Mouse (Mus musculus) adrenal gland, adult 2 months (tissue): Measurements from ENCODE around the gene Efs. TPM values are rescaled to one million over a fixed set of nuclear protein-coding genes. Genes with fewer than 3 reads are reported as not detected.
A peak's percentile ranks its signal among the peaks of the same experiment; 100 is the strongest.

Source experiments
- DNase-seq: peaks from one replicate; pipeline ENCODE4 v3.0.0; 2021
- polyA plus RNA-seq: library from polyadenylated mRNA; depleted of rRNA; stranded (reverse); fragments of >200 nt; gene quantifications from 2 replicates; pipeline ENCODE4 v1.2.3, GENCODE M21; 2012
- total RNA-seq, 2 experiments: library from RNA; stranded (reverse); gene quantifications; 2 replicates each; pipeline ENCODE4 v1.2.3; 2021

Gene Efs
- total and polyA plus RNA-seq, 3 experiments = 1.9 to 7.7 (median 4.9) TPM

GRCm38 (mm10) chr14:54924641-54925348 is 1.1 kb downstream of the Efs start:
- peak; percentile 34 for DNase-seq

DNA sequence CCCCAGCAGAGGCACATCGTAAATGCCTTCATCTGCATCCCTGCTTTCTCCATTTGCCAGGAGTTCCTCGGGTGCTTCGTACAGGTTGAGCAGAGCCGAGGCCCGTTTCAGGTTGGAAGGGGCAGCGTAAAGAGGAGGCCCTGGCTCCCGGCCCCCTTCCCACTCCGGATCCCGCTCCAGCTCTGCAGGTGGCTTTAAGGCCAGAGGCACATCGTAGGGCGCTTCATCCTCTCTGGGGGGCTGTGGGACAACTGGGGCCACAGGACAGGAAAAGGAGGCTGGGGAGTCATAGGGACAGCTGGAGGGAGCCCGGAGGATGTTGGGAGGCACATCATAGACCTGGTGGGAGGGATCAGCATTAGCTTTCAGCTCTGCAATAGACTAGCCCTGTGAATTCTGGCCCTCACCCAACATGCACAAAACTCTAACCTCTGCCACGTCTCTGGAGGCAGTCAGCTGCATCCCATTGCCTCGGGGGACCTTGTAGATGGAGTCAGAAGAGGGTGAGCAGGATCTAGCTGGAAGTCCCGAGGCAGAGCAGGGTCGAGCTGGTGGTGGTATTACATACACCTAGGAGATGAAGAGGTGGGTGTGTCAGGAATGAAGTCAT is 5.7 kb downstream of the Efs start:
- no peak for DNase-seq

- no peak for DNase-seq
Observed at GRCm38 (mm10) chr14:54913343-54913742, 12.6 kb downstream of the Efs start.

DNA sequence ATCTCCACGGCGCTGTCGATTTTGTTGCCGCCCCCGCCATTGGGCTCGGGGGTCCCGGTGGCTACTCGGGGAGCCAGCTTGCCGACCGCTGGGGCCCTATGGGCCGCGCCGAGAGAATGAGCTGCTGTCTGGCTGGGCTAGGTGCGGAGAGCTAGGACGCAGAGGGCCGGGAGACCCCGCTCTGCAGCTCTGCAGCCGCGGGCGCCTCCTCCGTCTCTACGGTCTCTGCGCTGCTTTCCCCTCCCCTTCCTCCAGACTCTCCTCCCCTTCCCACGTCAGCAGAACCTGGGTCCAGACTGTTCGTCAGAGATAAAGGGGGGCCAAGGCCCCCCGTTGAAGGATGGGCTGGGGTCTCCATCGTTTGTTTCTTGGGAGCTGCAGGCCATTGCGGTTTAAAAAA is 13.0 kb downstream of the Efs start, which contains the start of gene Slc22a17:
Slc22a17 (minus strand) TSS at position 247 of the 400 bp plus-strand sequence.
- DNase-seq = peak; percentile 83

GRCm38 (mm10) chr14:54912109-54912850 is 13.6 kb downstream of the Efs start:
- no peak for DNase-seq

GRCm38 (mm10) chr14:54908682-54909081 is 17.2 kb downstream of the Efs start:
- DNase-seq = no peak

DNA sequence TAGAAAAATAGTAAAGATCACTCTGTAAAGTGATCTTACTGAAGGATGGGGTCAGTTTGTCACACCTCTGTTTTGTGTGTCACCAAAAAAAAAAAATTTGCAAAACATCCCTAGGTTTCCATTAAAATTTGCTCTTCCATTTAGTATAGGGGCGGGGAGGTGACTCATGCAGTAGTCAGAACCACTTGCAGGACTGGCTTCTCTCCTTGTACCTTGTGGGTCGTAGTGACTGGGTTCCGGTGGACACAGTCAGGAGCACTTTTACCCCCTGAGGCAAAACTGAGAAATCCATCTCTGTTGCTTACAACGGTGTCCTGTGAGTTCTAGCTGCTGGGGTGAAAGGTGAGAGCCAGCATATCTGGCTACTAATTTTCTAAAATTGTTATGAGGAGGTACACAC is 22.3 kb downstream of the Efs start:
- no peak for DNase-seq

- DNase-seq = peak; percentile 72
Observed at GRCm38 (mm10) chr14:54900383-54900782, 25.5 kb downstream of the Efs start.

GRCm38 (mm10) chr14:54897445-54897844 is 28.5 kb downstream of the Efs start:
- DNase-seq = peak; percentile 54

- peak; percentile 85 for DNase-seq
Observed at GRCm38 (mm10) chr14:54894296-54895151, 31.4 kb downstream of the Efs start.

GRCm38 (mm10) chr14:54893651-54894181 is 32.2 kb downstream of the Efs start:
- peak; percentile 99 for DNase-seq

GRCm38 (mm10) chr14:54892200-54892599 is 33.7 kb downstream of the Efs start, which contains the start of gene Pabpn1:
TSS of gene Pabpn1 (plus strand) at chr14:54892500.
- no peak for DNase-seq

DNA sequence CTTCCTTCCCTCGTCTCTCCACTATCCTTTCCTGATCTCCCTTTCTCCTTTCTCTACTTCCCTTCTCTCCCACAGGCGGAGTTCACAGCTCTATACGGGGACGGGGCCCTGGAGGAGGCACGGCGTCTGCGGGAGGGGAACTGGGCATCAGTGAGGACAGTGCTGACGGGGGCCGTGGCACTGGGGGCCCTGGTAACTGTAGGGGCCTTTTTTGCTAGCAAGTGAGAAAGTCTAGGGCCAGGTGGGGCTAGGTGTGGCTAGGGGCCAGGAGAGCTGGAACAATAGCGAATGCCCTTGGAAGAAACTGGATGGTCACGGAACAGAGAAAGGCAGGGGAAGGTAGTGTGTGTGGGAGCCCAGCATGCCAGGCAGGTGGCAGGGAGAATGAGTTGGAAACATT is 40.6 kb downstream of the Efs start:
- DNase-seq = no peak

GRCm38 (mm10) chr14:54884022-54884712 is 41.8 kb downstream of the Efs start:
- DNase-seq = no peak

DNA sequence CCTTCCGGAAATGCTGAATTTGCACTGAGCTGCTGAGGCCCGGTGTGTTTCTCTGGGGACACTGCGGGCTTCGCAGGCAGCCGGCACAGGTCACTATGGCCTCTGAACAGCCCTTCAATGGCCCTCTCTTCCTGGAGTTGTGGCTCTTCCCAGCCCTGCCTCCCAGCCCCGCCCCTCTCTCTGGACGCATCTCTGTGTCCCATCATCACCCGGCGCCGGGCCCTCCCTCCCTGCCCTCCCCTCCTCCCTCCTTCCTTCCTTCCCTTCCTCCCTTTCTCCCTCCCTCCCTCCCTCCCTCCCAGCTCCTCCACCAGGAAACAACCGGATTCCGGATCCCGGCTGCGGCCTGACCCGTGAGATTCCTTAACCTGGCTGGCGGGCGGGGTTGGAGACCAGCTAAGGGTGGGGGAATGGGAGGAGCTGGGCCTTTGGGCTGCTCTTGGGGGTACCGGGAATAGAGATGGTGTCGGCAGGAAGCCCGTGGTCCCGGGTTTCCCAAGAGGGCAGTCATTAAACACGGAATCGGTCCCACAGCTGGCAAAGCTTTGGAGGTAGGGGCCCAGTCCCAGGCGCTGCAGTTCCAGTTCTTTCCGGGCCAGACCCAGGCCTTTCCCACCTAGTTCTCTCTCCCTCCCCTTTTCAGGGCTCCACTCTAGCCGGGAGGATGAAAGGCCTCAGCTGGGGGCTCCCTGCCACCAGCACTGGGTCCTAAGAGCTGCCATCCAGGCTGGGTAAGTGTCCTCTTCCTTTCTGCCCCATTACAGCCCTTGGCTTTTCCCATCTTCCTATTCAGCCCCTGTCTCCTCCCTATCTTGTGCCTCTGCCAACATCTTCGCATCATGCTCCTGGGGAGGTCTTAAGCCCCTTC is 42.5 kb downstream of the Efs start, which contains the start of the genes Bcl2l2 and Gm20521:
Bcl2l2 (plus strand) TSS at position 224 of the 868 bp plus-strand sequence.
Gm20521 (plus strand) TSS at position 288 of the 868 bp plus-strand sequence.
- DNase-seq = peak; percentile 92

- DNase-seq = peak; percentile 91
Observed at GRCm38 (mm10) chr14:54877048-54877715, 48.7 kb downstream of the Efs start, which contains the start of gene Ppp1r3e. TSS of gene Ppp1r3e (minus strand) at chr14:54877550.

DNA sequence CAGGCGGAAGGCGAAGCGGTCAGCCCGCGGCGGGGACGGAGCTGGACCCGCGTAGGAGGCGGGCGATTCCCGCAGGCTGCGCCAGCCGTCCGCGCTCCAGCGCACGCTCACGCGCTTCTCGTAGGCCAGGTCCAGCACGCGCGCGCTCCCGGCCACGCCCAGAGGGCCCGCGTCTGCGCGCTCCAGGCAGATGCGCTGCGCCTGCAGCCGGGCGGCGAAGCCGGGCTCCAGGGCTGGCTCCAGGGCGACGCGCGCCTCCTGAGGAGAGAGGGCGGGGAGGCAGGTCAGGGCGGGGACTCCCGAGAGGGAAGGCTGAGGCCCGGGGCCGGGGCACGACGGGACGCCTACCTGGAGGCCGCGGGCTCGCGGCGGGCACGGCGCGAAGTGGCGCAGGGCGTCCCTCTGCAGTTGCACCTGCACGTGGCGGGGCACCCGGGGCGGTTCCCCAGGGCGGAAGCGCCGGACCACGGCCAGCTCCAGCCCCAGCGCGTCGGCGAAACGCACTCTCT is 49.3 kb downstream of the Efs start:
- DNase-seq = peak; percentile 97

GRCm38 (mm10) chr14:54875844-54876538 is 49.9 kb downstream of the Efs start:
- no peak for DNase-seq
